Mouse (Mus musculus): ENCODE results near the gene Proser2.
"Not testable (repeated sequence)": the region's sequence is repeated elsewhere in the genome, so short reads cannot be mapped to it uniquely, and the experiment has no call there.

Proser2 gene

DNA sequence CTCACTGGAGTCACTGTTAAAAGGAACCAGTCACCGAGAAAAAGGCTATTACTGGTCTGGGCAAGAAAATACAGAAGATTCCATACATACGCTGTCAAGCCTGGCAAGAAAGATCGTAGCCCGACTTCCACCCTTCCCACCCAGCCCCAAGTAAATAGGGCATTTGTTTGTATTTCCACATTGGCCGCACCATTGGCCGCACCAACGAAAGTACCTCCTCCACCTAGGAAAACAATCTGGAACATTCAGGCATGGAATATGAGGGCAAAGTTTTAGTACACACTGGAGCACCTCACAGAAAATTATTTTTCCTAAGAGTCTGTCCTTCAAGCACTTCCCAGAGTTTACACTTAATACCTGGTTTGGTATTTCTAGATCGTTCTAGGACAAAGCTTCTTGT lies 1.1 kb downstream of the Proser2 start:
- DNase-seq (ENCODE audit: low spot score in 2 of 2) = no peak

DNA sequence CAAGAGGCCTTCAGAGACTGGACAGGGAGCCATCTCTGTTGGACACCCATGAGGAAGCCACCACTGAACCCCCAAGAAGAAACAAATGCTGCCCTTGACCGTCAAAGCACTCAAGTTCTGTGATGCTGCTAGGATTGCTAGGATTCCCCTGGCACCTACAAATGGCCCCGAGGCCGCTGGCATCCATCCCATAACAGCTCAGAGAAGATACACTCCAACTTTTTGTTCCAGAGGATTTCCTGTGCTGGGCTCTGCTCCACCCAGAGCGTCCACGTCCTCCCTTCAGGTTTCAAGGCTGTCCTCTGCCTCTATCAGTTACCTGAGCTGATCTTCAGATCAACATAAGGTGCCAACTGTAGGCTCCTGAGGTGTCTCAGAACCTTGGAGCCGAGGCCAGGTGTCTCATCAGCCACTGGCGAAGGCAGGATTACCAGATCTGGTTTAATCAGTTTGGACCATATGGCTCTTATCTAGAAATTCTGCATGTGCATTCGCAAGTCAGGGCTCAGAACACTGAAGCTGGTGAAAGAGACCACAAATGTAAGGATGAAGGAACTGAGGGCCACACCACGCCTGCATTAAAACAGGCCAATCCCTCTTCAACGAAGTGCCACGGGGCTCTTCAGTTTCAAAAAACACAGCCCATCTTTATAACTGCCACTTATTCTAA lies 1.7 kb downstream of the Proser2 start:
- DNase-seq (ENCODE audit: low spot score in 2 of 2) = no peak

DNA sequence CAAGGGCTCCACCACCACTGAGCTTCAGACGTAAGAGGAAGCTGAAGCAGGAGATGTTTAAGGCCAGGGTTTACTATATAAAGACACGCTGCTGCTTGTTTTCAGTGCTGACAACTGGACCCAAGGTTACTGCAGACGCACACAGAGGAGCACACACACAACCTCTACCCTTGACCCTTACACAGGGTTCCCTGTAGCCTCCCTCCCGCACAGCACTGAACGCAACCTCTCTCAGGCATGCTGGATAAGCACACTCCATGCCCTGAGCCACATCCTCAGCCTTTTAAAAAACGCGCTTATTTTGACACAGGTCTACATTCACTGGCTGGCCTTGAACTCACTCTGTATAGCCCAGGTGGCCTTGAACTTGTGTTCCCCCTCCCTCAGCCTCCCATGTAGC lies 7.0 kb downstream of the Proser2 start:
- DNase-seq (ENCODE audit: low spot score in 2 of 2) = no peak

DNA sequence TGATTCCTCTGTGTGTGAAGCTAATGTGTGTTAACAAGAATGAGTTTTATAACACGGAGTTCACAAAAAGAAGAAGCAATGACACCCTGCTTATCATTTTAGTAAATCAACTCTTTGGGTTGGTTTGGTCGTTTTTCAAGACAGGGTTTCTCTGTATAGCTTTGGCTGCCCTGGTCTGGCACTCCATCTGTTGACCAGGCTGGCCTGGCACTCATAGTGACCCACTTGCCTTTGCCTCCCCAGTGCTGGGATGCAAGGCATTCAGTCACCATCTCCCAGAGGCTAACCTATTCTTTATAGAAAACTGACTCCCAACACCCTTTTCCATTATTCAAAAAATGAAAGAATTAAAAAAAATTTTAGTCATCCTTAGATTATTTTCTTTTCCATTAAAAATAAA lies 8.9 kb downstream of the Proser2 start:
- DNase-seq (ENCODE audit: low spot score in 2 of 2) = no peak

DNA sequence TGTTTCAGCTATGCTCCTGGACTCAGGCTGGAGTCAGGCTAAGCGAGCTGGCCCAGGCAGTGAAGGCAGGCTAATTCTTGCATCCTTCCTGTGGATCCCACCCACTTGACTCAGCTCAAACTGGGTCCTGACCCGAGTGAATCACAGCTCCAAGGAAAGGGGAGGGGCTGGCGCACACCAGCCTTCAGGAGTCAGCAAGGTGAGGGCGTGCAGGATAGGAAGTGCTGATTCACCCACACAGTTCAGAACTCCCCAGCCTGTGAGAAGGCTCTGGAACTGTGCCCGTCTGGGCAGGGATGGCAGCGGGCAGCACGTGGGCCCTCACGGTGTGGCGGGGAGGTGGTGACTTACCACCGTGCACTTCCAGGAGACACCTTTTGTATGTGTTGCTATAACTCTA lies 11.8 kb downstream of the Proser2 start:
- no peak for DNase-seq (ENCODE audit: low spot score in 2 of 2)

DNA sequence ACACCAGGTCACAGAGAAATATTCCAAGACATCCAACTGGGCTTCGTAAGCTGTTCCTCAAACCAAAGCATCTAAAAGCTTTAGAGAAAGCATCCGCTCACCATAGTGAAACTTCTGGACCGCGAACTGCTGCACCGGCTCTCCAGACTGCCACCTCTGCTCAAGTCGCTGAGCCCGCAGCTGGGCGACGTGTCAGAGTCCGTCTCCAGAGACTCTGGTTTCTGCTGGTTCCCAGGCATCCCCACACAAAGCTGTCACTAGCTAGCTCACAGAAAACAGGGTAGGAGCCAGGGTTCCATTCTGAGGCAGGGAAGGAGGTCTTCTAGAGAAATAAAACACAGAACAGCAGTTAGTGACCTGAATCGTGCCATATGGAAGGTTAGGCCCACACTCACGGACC lies 16.2 kb downstream of the Proser2 start:
- DNase-seq (ENCODE audit: low spot score in 2 of 2) = no peak

DNA sequence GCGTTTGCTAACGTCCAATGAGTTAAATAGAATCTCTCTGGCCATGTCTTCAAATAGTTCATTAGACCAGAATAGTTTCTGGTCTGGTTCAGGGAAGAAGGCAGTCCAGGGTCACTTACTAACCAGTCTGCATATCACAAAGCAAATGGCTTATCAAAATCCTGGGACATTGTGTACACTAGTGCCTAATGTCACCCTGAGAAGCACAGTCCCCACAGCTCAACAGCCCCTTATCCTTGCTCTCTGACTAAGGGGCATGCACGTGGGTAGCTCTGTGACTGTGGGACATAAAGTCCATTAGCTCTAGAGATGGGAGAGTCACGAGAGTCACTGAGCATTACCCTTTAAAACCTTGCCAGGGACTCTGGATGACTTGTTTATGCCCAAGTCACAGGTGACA lies 17.4 kb downstream of the Proser2 start:
- no peak for DNase-seq (ENCODE audit: low spot score in 2 of 2)

DNA sequence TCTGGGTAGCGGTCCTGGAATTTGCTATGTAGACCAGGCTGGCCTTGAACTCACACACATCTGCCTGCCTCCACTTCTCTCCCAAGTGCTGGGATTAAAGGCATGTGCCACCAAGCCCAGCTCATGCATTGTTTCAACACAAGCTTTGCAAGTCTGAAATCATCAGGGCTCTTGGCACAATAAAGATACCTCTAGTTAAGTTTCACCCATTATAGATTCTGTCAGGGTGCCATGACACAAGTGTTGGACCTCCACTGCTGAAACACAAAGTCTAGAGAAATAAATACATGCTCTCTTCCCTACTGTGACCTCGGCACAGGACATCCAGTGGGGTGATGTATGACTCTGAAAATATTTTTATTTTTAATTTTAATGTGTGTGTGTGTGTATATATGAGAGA lies 24.6 kb downstream of the Proser2 start:
- DNase-seq (ENCODE audit: low spot score in 2 of 2) = no peak

DNA sequence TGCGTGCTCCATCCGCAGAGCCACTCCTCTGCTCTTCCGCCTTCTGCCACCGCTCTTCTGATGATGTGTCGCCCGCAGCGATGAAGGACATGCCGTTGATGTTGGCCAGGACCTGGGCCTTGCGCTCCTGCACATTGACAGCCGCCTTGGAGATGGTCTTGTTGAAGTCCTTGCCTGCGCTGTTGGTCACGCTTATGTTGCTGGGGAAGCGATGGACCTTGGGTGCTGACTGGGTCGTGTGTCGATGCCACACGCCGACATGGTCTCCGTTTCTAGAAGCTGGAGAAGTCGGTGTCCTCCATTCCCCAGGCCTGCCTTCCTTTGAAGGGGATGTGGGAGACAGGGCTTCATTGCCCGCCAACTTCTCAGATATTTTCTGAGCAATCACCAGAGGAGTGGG lies 29.3 kb downstream of the Proser2 start:
- DNase-seq (ENCODE audit: low spot score in 2 of 2) = no peak

DNA sequence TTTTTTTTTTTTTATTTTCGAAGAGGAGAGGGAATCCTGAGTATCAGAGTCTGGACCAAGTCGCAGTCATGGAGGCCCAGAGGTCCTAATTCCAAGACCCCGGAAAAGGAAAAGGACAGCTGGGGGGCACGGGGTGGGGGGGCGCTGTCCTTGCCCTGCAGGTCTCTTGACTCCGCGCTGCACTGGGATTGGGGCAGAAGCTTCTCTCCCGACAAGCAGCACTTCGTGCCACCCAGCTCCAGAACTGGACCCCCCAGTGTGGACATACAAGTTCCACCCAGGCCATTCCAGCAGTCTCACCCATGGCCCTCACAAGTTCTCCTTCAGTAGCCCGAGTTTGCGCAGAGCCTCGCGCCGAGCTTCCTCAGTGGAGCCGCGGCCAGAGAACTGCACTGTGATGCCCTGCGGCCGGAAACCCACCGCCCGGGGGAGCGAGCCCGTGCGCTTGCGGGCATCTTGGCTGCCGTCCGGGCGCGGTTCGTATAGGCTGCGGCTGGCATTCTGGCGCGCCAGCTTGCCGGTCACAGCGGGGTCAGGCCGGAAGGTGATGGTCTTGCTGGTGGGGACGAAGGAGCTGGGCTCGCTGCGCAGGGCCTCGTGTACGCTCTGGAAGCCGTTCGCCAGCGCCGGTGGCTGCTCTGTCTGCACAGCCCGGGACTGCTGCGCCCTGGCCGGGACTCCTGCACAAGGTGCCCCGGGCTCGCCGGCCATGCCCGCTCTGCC lies 29.8 kb downstream of the Proser2 start:
- DNase-seq (ENCODE audit: low spot score in 2 of 2) = no peak

DNA sequence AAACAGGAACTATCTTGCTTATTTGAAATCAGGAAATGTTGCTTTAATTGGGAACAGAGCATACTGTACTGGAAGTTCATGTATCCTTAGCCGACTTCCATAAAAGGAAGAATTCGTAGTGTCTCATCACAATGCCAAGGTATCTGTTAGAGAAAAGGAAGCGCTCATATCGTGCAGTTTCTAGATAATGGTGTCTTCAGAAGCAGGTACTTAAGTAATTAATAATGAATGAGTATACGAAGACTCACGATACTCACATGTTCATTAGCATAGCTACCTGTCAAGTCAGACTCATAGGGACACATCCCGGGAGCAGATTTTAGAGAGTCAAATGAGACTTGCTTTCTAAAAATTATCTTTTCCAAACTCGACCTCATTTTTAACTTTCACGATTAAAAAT lies 30.6 kb downstream of the Proser2 start:
- DNase-seq (ENCODE audit: low spot score in 2 of 2) = no peak

DNA sequence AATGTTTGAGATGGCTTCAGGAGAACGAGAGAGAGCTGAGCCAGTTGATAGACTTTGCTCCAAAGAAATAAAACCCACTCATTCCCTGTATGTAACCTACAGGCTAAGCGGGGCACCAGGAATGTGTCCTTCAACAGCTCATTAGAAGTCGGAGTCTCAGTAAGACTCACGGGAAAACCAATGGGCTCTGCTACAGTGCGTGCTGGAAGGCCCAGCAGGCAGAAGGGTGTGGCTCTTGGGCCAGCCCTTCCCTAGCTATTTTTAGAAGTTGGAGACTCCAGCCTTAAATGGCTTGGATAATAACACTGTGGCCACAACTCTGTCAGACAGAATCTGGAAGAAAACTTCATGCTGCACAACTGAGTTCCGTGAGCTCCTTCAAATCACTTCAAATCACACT lies 31.1 kb downstream of the Proser2 start:
- DNase-seq (ENCODE audit: low spot score in 2 of 2) = no peak

DNA sequence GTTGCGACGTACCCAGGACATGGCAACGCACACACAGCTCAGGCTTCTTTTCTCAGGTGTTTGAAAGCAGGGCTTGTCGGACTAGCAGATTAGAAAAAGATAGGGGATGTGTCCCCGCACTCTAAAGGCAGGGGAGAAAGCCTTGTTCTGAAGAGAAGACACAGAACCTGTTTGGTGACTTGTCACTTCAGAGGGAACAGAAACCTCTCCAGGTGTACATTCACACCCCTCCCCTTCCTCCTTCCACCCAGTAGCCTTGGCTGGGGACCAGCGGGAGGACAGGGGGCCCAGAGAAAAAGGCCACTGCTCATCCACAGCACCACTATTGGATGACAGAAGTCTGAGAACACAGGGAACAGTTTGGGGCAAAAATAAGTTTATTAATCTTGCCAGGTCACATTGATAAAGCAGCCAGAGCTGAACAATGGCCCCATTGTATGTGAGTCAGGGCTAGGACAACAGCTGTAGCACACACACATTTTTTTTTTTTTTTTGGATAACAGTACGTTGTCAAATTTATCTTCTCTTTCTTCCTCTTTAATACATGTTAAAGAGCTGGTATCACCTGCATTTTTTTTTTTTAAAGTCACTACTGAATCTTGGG lies 32.8 kb downstream of the Proser2 start:
- DNase-seq (ENCODE audit: low spot score in 2 of 2) = no peak

DNA sequence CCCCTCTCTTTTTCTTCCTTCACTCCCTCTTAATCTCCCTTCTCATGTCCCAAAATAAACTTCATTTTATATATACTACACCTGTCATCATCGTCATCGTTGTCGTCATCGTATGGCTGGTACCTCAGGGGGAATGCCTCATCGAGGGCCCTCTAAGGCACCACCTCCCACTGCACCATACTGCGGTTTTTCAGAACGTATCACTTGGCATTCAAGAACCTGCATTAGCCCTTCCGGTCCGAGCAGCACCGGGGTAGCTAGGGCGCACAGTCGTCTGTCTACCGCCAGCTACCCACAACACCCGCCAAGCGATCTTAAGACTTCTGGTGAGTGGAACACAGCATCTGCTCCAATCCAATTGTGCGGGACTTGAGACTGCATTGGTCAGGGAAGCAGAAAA lies 40.1 kb downstream of the Proser2 start:
- DNase-seq (ENCODE audit: low spot score in 2 of 2) = not testable (repeated sequence)

DNA sequence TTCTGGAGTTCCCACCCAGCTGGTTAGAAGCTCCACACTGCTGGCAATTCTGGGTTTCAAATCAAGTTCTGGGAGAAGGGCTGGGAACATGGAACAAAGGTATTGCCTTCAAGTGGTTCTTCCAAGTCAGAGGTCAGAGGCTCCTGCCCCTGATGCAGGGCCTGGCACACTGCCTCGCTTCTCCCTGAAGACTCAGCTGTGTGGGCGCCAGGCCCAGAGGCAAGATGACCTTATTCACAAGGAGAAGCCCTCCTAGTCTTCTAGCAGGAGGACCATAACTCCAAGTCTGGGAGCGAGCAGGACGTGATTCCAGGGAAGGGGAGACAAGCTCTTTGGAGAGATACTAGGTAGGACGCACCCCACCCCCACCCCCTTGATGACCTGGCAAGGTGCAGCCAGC lies 42.9 kb downstream of the Proser2 start:
- DNase-seq (ENCODE audit: low spot score in 2 of 2) = no peak

DNA sequence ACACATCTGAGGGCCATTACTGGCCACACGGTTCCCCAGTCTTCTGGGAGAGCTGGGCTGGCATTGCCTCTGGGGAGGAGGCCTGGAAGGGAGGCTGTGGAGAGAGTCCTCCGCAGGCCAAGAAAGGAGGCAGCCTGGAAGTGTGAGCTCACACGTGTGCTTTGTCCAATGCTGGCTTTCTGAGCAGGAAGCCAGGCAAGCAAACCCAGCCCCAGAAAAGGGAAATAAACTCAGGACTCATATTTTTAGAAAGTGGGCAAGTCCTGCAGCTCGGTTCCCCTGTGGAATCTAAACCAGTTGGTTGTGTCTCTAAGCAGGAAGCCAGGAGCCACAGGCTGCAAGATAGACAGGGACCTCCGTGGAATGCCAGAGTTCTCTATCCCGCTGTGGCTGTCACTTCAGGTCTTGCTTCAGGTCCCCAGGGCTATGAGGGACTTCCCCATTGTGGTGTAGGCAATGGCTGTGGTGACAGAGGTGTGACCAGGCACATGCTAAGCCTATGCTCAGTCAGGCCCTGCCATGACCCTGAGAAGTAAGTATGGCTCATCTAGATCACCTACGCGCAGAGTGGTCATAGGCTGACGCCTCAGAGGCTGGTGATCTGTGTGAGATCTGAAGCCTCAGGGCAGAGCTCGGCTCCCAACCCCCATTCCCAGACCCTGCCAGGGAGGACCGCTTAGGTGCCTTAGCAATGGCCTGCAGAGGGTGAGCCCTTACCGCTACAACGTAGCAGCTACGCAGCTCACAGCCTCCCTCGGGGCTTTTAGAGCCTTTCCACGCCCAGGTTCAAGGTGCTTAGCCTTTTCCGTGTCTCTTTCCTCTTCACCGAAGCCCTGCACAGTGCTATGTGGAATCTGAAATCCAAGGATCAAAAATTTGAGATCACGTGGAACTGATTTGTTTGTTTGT lies 44.1 kb downstream of the Proser2 start:
- DNase-seq (ENCODE audit: low spot score in 2 of 2) = no peak

DNA sequence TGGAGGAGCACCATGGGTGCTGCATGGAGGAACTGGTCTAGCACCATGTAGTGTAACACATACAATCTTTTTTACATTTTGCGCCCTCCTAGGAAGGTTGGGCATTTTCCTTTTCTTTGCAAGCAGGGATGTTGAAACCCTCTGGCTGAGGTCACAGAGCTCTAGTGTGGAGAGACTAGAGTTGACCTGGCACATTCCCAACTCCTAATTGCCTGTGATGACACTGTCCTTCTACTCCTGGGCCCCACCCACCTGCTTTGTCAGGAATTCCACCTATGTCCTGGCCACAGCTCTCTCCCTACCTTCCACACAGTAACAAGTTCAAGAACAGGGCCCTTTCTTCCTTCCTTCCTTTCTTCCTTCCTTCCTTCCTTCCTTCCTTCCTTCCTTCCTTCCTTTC lies 46.3 kb downstream of the Proser2 start:
- no peak for DNase-seq (ENCODE audit: low spot score in 2 of 2)

DNA sequence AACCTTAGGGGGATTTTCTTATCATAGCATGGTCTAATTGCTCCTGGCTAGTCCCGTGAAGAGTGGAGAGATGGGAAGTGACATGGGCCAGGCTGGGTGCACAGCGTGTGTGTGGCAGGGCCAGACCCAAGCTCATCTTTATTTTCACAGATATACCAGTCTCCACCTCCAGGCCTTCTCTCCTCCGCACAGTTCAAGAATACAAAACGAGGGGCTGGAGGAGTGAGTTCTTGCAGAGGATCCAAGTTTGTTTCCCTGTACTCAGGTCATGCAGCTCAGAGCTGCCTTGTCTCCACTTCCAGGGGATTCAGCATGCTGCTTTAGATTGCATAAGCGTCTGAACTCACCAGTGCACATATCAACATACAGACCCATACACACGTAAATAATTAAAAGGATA lies 47.4 kb downstream of the Proser2 start:
- DNase-seq (ENCODE audit: low spot score in 2 of 2) = no peak

DNA sequence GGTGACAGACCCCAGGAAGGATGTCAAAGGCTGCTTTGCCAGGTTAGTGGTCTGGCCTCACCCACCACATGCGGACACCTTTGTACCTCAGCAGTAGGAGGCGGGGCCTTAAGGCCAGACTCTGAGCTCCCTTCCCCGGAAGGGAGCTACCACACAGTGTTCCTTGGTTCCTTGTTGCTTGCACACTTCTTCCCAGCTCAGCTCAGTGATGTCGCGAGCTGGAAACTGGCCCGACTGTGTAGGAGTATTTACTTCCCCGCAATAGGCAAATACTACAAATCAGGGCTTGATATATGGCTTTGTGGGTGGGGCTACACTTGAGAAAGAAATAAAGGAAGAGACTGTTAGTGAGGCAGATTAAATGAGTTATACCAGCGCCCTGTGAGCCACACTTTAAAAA lies 48.9 kb downstream of the Proser2 start:
- no peak for DNase-seq (ENCODE audit: low spot score in 2 of 2)

DNA sequence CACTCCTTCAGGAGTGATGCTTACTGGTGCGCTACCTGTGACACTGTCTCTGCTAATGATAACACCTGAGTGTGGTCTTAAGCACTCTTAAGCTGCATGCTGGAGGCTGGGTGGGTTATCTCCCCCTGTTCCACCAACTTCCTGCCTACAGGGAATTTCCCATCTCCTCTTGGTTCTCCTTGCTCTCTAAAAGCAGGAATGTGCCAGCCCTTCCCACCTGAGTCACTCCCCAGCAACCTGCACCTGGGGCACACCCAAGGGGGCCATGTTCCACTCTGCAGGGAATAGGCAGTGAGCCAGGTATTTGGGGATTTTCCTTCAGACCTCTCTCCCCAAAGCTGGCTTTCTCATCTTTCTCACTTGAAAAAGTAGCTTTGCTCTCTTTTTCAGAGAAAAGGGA lies 50.0 kb downstream of the Proser2 start:
- no peak for DNase-seq (ENCODE audit: low spot score in 2 of 2)

DNA sequence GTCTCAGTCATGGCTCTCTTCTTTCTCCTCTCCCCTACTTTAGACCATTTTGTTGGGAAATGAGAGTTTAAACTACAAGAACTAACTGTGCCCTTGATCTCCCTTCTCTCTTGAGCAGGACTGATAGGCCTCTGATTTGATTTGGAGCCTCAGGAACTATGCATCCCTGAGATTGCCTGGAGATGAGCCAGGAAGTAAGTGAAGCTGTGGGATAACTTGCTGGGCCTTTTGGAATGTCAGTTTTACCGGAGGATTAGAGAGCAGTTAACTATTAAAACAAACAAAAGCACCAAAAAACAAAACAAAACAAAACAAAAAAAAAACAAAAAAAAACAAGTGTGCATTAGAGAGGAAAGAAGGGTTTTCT lies 54.5 kb downstream of the Proser2 start:
- no peak for DNase-seq (ENCODE audit: low spot score in 2 of 2)

DNA sequence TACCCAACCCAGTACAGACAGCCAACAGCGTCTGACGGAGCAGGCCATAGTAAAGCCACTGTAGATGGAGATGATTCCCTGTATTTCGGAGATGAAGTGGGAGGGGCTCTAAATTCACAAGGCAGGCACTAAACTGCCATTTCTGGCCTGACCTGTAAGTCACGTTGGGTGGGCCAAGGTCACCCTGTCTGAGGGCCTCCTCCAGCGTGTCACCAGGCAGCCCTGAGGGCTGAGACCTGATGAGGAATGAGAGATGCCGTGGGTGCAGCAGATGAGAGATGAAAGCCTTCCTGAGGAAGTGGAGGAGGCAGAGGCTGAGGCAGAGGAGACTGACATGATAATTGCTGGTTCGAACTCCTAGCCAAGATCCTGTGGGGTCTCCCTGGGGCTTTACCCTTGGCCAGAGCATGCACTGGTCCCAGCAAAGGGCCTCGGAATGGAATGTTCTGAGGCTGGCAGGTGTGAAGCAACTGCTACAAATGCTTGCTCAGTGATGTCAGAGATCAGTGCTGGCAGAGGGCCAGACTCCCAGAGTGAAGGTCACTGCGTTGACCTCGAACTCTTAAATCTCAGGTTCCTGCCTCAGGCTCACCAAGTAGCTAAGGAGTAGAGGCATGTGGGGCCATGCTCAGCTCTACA lies 55.0 kb downstream of the Proser2 start:
- DNase-seq (ENCODE audit: low spot score in 2 of 2) = no peak

All from spleen, postnatal 4 days (tissue).